Mouse (Mus musculus): ENCODE measurements at regions not wholly inside any gene's neighbourhood (a gene's known extent, or its start where the extent isn't known, plus 50 kb on each side); places are given as distances from the start of the nearest gene placed in this dataset.

- DNase-seq (ENCODE audit: low spot score in 2 of 2): no peak
Measured at GRCm38 (mm10) chr12:25344354-25344753, 247.4 kb upstream of the Id2 start.

- DNase-seq (ENCODE audit: low spot score in 2 of 2): no peak
Measured at GRCm38 (mm10) chr12:25338771-25339170, 241.8 kb upstream of the Id2 start.

- no peak for DNase-seq (ENCODE audit: low spot score in 2 of 2)
Measured at GRCm38 (mm10) chr12:25335930-25336329, 239.0 kb upstream of the Id2 start.

DNA sequence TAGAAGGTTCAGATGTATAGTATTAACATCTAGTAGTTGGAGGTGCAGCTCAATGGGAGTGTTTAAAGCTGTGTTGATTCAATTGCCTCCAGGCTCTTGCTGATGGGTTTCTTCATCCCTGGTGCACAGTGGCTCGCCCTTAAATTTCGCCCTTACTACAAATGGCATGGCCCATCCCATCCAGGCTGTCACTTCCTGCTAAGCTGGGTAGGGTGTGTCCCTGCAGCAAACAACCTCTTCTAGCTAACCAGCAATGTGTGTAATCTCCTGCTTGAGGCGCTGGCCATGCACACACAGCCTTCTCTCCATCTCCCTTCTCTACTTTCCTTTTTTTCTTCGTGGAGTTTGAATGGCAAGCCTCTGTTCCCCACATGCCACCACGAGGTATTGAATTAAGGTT is 238.1 kb upstream of the Id2 start:
- DNase-seq (ENCODE audit: low spot score in 2 of 2): no peak

GRCm38 (mm10) chr12:25332384-25333035 is 235.6 kb upstream of the Id2 start:
- no peak for DNase-seq (ENCODE audit: low spot score in 2 of 2)

- peak in 1 of 2 experiments; percentile 4 for DNase-seq (ENCODE audit: low spot score in 2 of 2)
Measured at GRCm38 (mm10) chr12:25330004-25330708, 233.2 kb upstream of the Id2 start.

GRCm38 (mm10) chr12:25325901-25326300 is 229.0 kb upstream of the Id2 start:
- DNase-seq (ENCODE audit: low spot score in 2 of 2): no peak

- no peak for DNase-seq (ENCODE audit: low spot score in 2 of 2)
Measured at GRCm38 (mm10) chr12:25323171-25323570, 226.2 kb upstream of the Id2 start.

- no peak for DNase-seq (ENCODE audit: low spot score in 2 of 2)
Measured at GRCm38 (mm10) chr12:25320262-25320767, 223.4 kb upstream of the Id2 start.

DNA sequence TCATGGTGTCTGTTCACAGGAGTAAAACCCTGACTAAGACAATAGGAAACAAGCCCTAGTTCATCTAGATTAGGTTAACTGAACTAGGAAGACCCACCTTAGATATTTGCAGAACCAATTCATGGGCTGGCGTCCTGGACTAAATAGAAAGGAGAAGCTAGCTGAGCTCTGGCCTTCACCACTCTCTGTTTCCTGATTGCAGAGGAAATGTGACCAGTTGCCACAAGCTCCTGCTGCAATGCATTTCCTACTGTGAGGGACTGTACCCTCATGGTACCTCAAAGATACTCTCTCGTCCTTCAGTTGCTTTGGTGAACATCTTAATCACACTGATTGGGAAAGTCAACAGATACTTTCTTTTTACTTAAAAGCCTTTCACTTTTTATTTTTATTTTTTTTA is 222.9 kb upstream of the Id2 start:
- DNase-seq (ENCODE audit: low spot score in 2 of 2): no peak

DNA sequence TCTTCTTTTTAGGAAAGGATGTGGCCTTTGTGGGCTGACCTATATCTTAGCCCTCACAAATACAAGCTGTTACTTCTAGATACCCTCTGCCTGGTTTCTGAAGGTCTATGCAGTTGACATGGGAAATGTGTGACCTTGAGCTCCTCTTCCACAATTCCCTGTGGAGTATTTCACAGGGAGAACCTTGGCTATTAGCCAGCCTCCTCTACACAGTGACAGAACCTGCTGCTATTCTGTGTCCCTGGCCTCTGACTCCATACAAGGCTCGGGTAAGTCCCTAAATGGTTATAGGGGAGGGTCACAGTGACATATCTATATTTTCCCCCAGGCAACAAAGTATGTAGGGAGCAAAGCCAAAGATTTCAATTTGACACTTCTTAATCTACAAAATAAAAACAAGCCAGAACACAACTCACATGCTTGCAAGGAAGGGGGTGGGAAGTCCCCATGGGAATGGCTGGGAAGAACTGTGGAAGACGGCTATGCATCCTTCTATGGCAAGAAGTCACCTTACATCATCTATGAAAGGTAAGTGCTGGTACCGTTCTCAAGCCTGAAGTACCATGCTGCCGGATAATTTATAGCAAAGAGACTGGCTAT is 221.2 kb upstream of the Id2 start:
- DNase-seq (ENCODE audit: low spot score in 2 of 2): no peak

GRCm38 (mm10) chr12:25315969-25316368 is 219.0 kb upstream of the Id2 start:
- DNase-seq (ENCODE audit: low spot score in 2 of 2): no peak

- DNase-seq (ENCODE audit: low spot score in 2 of 2): no peak
Measured at GRCm38 (mm10) chr12:25313212-25313611, 216.3 kb upstream of the Id2 start.

DNA sequence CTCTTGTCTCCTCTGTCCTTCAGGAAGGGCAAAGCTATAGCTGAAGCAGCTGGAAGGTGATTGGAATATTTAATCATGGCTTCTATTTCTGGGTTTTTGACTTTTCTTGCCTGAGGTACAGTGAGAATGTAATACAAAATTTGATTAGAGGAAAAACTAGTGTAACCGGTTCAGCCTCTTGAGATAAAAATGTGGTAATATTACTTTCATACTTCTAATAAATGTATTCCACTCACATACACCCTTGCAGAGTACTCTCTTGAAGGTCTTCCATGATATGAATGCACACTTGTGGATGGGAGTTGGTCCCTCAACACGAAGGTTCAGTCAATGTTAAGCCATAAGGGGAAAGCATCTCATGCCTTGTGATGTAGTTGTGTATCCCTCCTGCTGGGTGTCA is 215.4 kb upstream of the Id2 start:
- no peak for DNase-seq (ENCODE audit: low spot score in 2 of 2)

DNA sequence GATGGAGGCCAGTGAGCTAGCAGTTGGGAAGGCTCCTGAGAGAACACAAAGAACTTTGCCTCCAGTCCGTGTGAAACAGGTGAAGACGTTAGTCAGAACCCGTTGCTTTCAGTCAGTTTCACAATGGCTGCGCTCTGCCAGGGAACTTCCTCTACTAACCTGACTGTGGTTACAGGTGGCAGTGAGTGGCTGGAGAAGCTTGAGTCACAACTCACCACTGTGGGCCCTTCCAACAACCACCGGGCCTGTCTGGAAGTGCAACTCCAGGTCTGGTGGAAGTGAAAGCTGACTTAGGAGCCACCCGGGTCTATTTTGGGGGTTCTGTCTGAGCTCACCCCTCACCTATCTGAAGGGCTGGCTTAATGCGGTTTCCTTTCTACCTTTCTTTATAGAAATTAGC is 214.8 kb upstream of the Id2 start:
- no peak for DNase-seq (ENCODE audit: low spot score in 2 of 2)

DNA sequence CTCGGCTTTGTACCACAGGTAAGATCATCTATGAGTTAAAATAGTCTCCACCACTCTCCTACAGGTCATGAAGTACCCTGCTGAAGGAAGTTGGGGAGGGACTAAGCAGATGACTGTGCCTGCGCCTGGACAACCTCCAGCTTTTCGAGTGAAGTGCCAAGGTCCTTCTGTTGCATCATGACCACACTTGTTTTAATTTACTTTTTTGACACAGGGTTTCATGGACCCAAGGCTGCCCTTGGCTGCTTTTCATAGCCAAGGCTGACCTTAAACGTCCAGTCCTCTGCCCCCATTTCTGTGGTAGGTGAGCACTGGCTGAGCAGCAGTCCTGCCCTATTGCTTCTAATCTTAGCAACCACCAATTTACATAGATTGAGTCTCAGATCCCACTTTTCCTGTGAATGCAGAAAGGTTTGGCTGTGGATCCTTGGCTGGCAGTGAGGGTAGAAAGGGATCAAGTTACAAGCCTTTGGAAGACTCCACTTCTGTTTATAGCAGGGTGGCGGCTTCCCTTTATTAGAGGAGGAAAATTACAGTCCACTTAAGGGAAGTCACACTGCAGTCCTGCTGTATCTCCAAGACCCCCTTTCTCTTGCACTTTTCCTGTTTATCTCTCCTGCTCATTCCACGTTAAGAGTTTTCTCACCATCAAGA is 213.5 kb upstream of the Id2 start:
- peak in 1 of 2 experiments; percentile 31 for DNase-seq (ENCODE audit: low spot score in 2 of 2)

DNA sequence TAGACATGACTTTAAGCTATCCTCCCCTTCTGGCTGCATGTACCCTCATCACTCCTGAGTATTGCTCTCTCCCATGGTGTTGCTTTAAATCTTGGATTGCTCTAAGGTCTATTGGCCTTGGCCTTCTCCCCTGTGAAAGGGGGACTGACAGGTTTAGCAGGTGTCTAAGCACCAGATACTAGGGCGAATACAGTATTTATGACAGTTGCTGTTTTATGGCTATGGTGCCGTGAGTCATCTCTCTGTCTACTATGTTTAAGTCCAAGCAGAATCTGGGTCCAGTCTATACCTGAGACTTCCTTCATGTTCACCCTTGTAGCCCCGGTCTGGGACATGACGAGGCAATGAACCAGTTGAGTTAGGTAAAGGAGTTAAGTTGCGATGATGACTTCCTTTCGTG is 212.3 kb upstream of the Id2 start:
- no peak for DNase-seq (ENCODE audit: low spot score in 2 of 2)

DNA sequence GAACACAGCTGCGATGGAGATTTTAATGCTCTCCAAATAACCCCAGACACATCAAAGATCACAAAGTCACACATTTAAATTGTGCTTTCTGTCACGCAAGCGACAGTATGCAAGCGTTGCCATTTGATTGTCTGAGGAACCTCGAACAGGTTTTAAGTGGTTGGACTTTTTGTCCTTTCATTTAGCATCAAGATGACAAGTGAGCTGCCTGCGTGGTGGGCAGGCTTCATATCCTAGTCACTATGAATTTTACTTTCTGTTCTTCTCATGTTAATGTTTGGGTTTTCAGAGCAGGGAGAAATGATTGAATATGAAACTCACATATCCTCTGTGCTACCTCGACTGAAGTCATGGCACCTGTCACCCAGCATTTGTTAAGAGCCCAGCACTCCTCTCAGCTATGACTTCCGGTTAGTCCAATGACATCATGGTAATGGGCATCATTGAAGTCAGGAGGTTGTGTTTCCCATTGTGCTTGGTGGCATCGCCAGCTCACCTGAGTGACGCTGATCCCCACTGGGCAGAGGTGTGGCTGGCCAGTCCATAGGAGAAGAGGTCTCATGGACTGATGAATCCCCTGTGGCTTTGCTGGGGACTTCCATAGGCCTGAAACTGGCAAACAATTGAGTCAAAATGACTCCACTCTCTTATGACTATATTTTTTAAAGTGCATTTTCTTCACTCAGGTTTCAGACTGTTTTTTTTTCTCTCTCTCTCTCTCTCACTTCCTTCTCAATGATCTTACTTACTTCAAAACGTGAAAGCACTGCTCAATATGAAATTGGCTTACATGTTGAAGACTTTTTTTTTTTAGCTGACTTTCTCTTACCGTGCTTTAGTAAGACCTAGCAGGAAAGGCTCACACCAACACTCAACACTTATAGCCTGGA is 209.1 kb upstream of the Id2 start:
- no peak for DNase-seq (ENCODE audit: low spot score in 2 of 2)

GRCm38 (mm10) chr12:25304820-25305511 is 208.0 kb upstream of the Id2 start:
- no peak for DNase-seq (ENCODE audit: low spot score in 2 of 2)

DNA sequence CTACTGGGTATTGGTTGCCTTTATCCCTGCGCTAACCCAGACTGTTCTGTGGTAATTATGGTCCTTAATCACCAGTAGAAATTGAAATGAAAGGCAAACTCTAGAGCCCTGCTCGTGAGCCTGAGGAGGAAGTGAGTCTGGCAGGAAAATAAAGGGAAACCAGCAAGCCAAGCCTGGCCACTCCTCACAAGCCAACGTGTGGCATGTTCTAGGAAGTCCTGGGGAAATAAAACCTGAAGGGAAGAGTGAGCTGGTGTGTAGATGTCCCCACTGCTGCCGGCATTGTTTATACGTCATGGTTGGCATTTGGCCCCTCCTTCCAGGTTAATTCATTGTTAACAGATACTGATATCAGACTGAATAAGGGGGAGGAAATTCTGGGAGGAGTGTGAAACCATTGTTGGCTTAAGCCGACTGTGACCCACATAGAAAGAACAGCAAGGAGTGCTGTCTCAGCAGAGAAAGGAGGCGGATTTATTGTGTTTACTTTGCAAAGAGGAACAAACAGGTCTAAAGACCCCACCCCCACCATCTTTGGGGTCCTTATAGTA is 206.6 kb upstream of the Id2 start:
- no peak for DNase-seq (ENCODE audit: low spot score in 2 of 2)
